Mouse (Mus musculus): ENCODE measurements around the gene Spaca9.

- TF ChIP-seq CTCF (IDR thresholded peaks at IDR 0.05; ENCODE audit: extremely low read depth, insufficient read depth, insufficient read length, insufficient replicate concordance) (no peak), POLR2A (IDR thresholded peaks at IDR 0.05; ENCODE audit: low read depth, low read length) (no peak)
These were observed 13.6 kb downstream of the Spaca9 start for GRCm38 (mm10) chr2:28685895-28686294.

Measured in spleen, adult 2 months (tissue).